Mouse (Mus musculus): ENCODE data around the gene Wrb. TPM values are rescaled to one million over a fixed set of nuclear protein-coding genes. Genes with fewer than 3 reads are reported as not detected.
"Not testable (repeated sequence)": the region's sequence is repeated elsewhere in the genome, so short reads cannot be mapped to it uniquely, and the experiment has no call there.

Wrb gene
- 36.9 TPM for polyA plus RNA-seq (2021)

- POLR2A ChIA-PET: interaction anchor here (1.2 to 1.7 kb wide), 2 partner anchors 47 to 63 kb away, joined by 4 to 5 read pairs; partner anchors contain the start of genes Brwd1 and Lca5l
- CTCF ChIA-PET: interaction anchor here (0.7 kb wide), 1 partner anchor 146 kb away, joined by 3 read pairs; no protein-coding TSS in a partner anchor
These were observed at the start of gene Wrb for GRCm38 (mm10) chr16:96145110-96145800. Gene Wrb (plus strand): TSS chr16:96145407.

GRCm38 (mm10) chr16:96095966-96096365 is 49.2 kb upstream of the Wrb start:
- ChIA-PET CTCF (interaction anchor here (0.8 to 1.3 kb wide), 2 partner anchors 16 to 18 kb away, joined by 3 read pairs; no protein-coding TSS in a partner anchor), POLR2A (interaction anchor here (2.0 kb wide), 1 partner anchor 13 kb away, joined by 6 read pairs; the partner anchor contains the start of gene Brwd1)
- H3K27me3 ChIP-seq: no peaks in the 10 kb centered on the region
- ATAC-seq: no peak
- peak; percentile 80 for DNase-seq (ENCODE audit: low read depth, low spot score)
- in situ Hi-C loops (cut with MboI; ENCODE audit: low pct_unique_long_range_greater_than_20kb): no loop called here
- TF ChIP-seq CTCF (IDR thresholded peaks at IDR 0.05): no peak

More at GRCm38 (mm10) chr16:96145110-96145800, at the start of gene Wrb:
- TF ChIP-seq CTCF (IDR thresholded peaks at IDR 0.05): no peak
- ATAC-seq: peak; percentile 97
- in situ Hi-C loops (cut with MboI; ENCODE audit: low pct_unique_long_range_greater_than_20kb): no loop called here
- H3K27me3 ChIP-seq: no peaks in the 10 kb centered on the region
- DNase-seq (ENCODE audit: low read depth, low spot score): peak; percentile 99

GRCm38 (mm10) chr16:96097811-96098210 is 47.4 kb upstream of the Wrb start:
- ATAC-seq; H3K27me3 ChIP-seq; in situ Hi-C loops (cut with MboI; ENCODE audit: low pct_unique_long_range_greater_than_20kb); DNase-seq (ENCODE audit: low read depth, low spot score): not testable (repeated sequence)
- CTCF ChIA-PET: interaction anchor here (0.9 kb wide), 1 partner anchor 9 kb away, joined by 3 read pairs; no protein-coding TSS in a partner anchor
- POLR2A ChIA-PET: interaction anchor here (0.6 kb wide), 1 partner anchor 1691 kb away, joined by 5 read pairs; no protein-coding TSS in a partner anchor

GRCm38 (mm10) chr16:96103036-96103435 is 42.2 kb upstream of the Wrb start:
- ATAC-seq (no peak), DNase-seq (ENCODE audit: low read depth, low spot score) (no peak)
- POLR2A ChIA-PET: no interaction called here
- no peaks in the 10 kb centered on the region for H3K27me3 ChIP-seq
- TF ChIP-seq CTCF (IDR thresholded peaks at IDR 0.05): peak; percentile 73
- in situ Hi-C loops (cut with MboI; ENCODE audit: low pct_unique_long_range_greater_than_20kb): no loop called here
- CTCF ChIA-PET: interaction anchor here (0.8 to 1.8 kb wide), 5 partner anchors 10 to 105 kb away, joined by 3 to 7 read pairs (median 3); no protein-coding TSS in a partner anchor

- no peaks in the 10 kb centered on the region for H3K27me3 ChIP-seq
- in situ Hi-C loops (cut with MboI; ENCODE audit: low pct_unique_long_range_greater_than_20kb): no loop called here
- ChIA-PET CTCF (no interaction called here), POLR2A (no interaction called here)
- TF ChIP-seq CTCF (IDR thresholded peaks at IDR 0.05): no peak
- no peak for ATAC-seq
- no peak for DNase-seq (ENCODE audit: low read depth, low spot score)
These were observed 35.5 kb upstream of the Wrb start for GRCm38 (mm10) chr16:96109673-96110072.

- in situ Hi-C loops (cut with MboI; ENCODE audit: low pct_unique_long_range_greater_than_20kb): no loop called here
- no peak for TF ChIP-seq CTCF (IDR thresholded peaks at IDR 0.05)
- POLR2A ChIA-PET: no interaction called here
- CTCF ChIA-PET: no interaction called here
- DNase-seq (ENCODE audit: low read depth, low spot score): no peak
- no peaks in the 10 kb centered on the region for H3K27me3 ChIP-seq
- ATAC-seq: no peak
These were observed 34.4 kb upstream of the Wrb start for GRCm38 (mm10) chr16:96110655-96111345.

GRCm38 (mm10) chr16:96112769-96113168 is 32.4 kb upstream of the Wrb start:
- H3K27me3 ChIP-seq: no peaks in the 10 kb centered on the region
- in situ Hi-C loops (cut with MboI; ENCODE audit: low pct_unique_long_range_greater_than_20kb): no loop called here
- ATAC-seq (no peak), DNase-seq (ENCODE audit: low read depth, low spot score) (no peak)
- POLR2A ChIA-PET: interaction anchor here (0.6 kb wide), 1 partner anchor 125 kb away, joined by 3 read pairs; no protein-coding TSS in a partner anchor
- no peak for TF ChIP-seq CTCF (IDR thresholded peaks at IDR 0.05)
- CTCF ChIA-PET: interaction anchor here (0.9 to 1.0 kb wide), 2 partner anchors 10 to 39 kb away, joined by 3 read pairs; no protein-coding TSS in a partner anchor

- in situ Hi-C loops (cut with MboI; ENCODE audit: low pct_unique_long_range_greater_than_20kb): no loop called here
These were observed 30.5 kb upstream of the Wrb start for GRCm38 (mm10) chr16:96114729-96115128.

GRCm38 (mm10) chr16:96120022-96120623 is 25.1 kb upstream of the Wrb start:
- POLR2A ChIA-PET: interaction anchor here (1.2 kb wide), 1 partner anchor 12 kb away, joined by 4 read pairs; no protein-coding TSS in a partner anchor
- no peak for ATAC-seq
- TF ChIP-seq CTCF (IDR thresholded peaks at IDR 0.05): no peak
- H3K27me3 ChIP-seq: no peaks in the 10 kb centered on the region
- CTCF ChIA-PET: no interaction called here
- no peak for DNase-seq (ENCODE audit: low read depth, low spot score)
- in situ Hi-C loops (cut with MboI; ENCODE audit: low pct_unique_long_range_greater_than_20kb): no loop called here

More at GRCm38 (mm10) chr16:96114729-96115128, 30.5 kb upstream of the Wrb start:
- TF ChIP-seq CTCF (IDR thresholded peaks at IDR 0.05): peak; percentile 48
- no peak for DNase-seq (ENCODE audit: low read depth, low spot score)
- ChIA-PET POLR2A (no interaction called here), CTCF (interaction anchor here (1.0 to 1.5 kb wide), 3 partner anchors 12 to 32 kb away, joined by 3 to 7 read pairs (median 3); no protein-coding TSS in a partner anchor)
- no peaks in the 10 kb centered on the region for H3K27me3 ChIP-seq
- no peak for ATAC-seq

- in situ Hi-C loops (cut with MboI; ENCODE audit: low pct_unique_long_range_greater_than_20kb): no loop called here
- CTCF ChIA-PET: interaction anchor here (1.2 kb wide), 1 partner anchor 22 kb away, joined by 4 read pairs; no protein-coding TSS in a partner anchor
- no peak for TF ChIP-seq CTCF (IDR thresholded peaks at IDR 0.05)
- ATAC-seq (peak; percentile 21), DNase-seq (ENCODE audit: low read depth, low spot score) (no peak)
- POLR2A ChIA-PET: no interaction called here
- H3K27me3 ChIP-seq: no peaks in the 10 kb centered on the region
These were observed 18.5 kb upstream of the Wrb start for GRCm38 (mm10) chr16:96126684-96127171.
